Mouse (Mus musculus): ENCODE measurements around the gene Akap17b. TPM values are rescaled to one million over a fixed set of nuclear protein-coding genes. Genes with fewer than 3 reads are reported as not detected.
A peak's percentile ranks its signal among the peaks of the same experiment; 100 is the strongest.

The Akap17b gene
- polyA plus RNA-seq (2012; ENCODE audit: insufficient read depth, insufficient read length, missing spikeins), result 1.1 and 2.1 TPM in 2 replicates

GRCm38 (mm10) chrX:36644657-36645551, at the start of gene Akap17b:
Gene Akap17b (minus strand): TSS chrX:36645395.
- H3K4me3 ChIP-seq (ENCODE audit: insufficient read depth, low read length), result peak within 1 kb of the TSS; percentile 72
- peaks cover 6% of the 10 kb centered on the region for H3K4me1 ChIP-seq (ENCODE audit: control insufficient read depth, insufficient read depth, low read length)
- no peak within 1 kb of the TSS for H3K27ac ChIP-seq (ENCODE audit: insufficient read depth, low read depth, low read length)
- TF ChIP-seq CTCF (IDR thresholded peaks at IDR 0.05; ENCODE audit: low read depth, low read length), result peak; percentile 56
- TF ChIP-seq POLR2A (IDR thresholded peaks at IDR 0.05; ENCODE audit: borderline replicate concordance, low read depth, low read length), result no peak

- no peak for TF ChIP-seq POLR2A (IDR thresholded peaks at IDR 0.05; ENCODE audit: borderline replicate concordance, low read depth, low read length)
- no peak for TF ChIP-seq CTCF (IDR thresholded peaks at IDR 0.05; ENCODE audit: low read depth, low read length)
- Histone ChIP-seq H3K4me3 (ENCODE audit: insufficient read depth, low read length) (no peak overlapping the region), H3K27ac (ENCODE audit: insufficient read depth, low read depth, low read length) (no peak overlapping the region), H3K4me1 (ENCODE audit: control insufficient read depth, insufficient read depth, low read length) (no peaks in the 10 kb centered on the region)
These were observed 46.2 kb upstream of the Akap17b start for GRCm38 (mm10) chrX:36691365-36691764.

- H3K4me1 ChIP-seq (ENCODE audit: control insufficient read depth, insufficient read depth, low read length), result no peaks in the 10 kb centered on the region
- no peak for TF ChIP-seq CTCF (IDR thresholded peaks at IDR 0.05; ENCODE audit: low read depth, low read length)
- H3K27ac ChIP-seq (ENCODE audit: insufficient read depth, low read depth, low read length), result no peak overlapping the region
- H3K4me3 ChIP-seq (ENCODE audit: insufficient read depth, low read length), result no peak overlapping the region
These were observed 44.5 kb upstream of the Akap17b start for GRCm38 (mm10) chrX:36689655-36690054.

- no peaks in the 10 kb centered on the region for H3K4me1 ChIP-seq (ENCODE audit: control insufficient read depth, insufficient read depth, low read length)
- H3K4me3 ChIP-seq (ENCODE audit: insufficient read depth, low read length), result no peak overlapping the region
- no peak overlapping the region for H3K27ac ChIP-seq (ENCODE audit: insufficient read depth, low read depth, low read length)
- TF ChIP-seq CTCF (IDR thresholded peaks at IDR 0.05; ENCODE audit: low read depth, low read length), result no peak
- no peak for TF ChIP-seq POLR2A (IDR thresholded peaks at IDR 0.05; ENCODE audit: borderline replicate concordance, low read depth, low read length)
These were observed 31.6 kb upstream of the Akap17b start for GRCm38 (mm10) chrX:36676836-36677235.

- Histone ChIP-seq H3K4me1 (ENCODE audit: control insufficient read depth, insufficient read depth, low read length) (no peaks in the 10 kb centered on the region), H3K27ac (ENCODE audit: insufficient read depth, low read depth, low read length) (no peak overlapping the region), H3K4me3 (ENCODE audit: insufficient read depth, low read length) (no peak overlapping the region)
- no peak for TF ChIP-seq POLR2A (IDR thresholded peaks at IDR 0.05; ENCODE audit: borderline replicate concordance, low read depth, low read length)
- no peak for TF ChIP-seq CTCF (IDR thresholded peaks at IDR 0.05; ENCODE audit: low read depth, low read length)
These were observed 27.5 kb upstream of the Akap17b start for GRCm38 (mm10) chrX:36672708-36673107.

- TF ChIP-seq POLR2A (IDR thresholded peaks at IDR 0.05; ENCODE audit: borderline replicate concordance, low read depth, low read length) (no peak), CTCF (IDR thresholded peaks at IDR 0.05; ENCODE audit: low read depth, low read length) (no peak)
- peak overlapping the region; percentile 30; the same call in 1 of the 2 replicates for H3K27ac ChIP-seq (ENCODE audit: insufficient read depth, low read depth, low read length)
- peaks cover 6% of the 10 kb centered on the region for H3K4me1 ChIP-seq (ENCODE audit: control insufficient read depth, insufficient read depth, low read length)
- no peak overlapping the region for H3K4me3 ChIP-seq (ENCODE audit: insufficient read depth, low read length)
These were observed 5.1 kb downstream of the Akap17b start for GRCm38 (mm10) chrX:36640046-36640445.

GRCm38 (mm10) chrX:36630771-36631170, 14.4 kb downstream of the Akap17b start:
- TF ChIP-seq POLR2A (IDR thresholded peaks at IDR 0.05; ENCODE audit: borderline replicate concordance, low read depth, low read length), result no peak
- TF ChIP-seq CTCF (IDR thresholded peaks at IDR 0.05; ENCODE audit: low read depth, low read length), result no peak
- Histone ChIP-seq H3K4me1 (ENCODE audit: control insufficient read depth, insufficient read depth, low read length) (no peaks in the 10 kb centered on the region), H3K4me3 (ENCODE audit: insufficient read depth, low read length) (no peak overlapping the region), H3K27ac (ENCODE audit: insufficient read depth, low read depth, low read length) (no peak overlapping the region)

GRCm38 (mm10) chrX:36628102-36628501, 17.1 kb downstream of the Akap17b start:
- no peak for TF ChIP-seq CTCF (IDR thresholded peaks at IDR 0.05; ENCODE audit: low read depth, low read length)
- TF ChIP-seq POLR2A (IDR thresholded peaks at IDR 0.05; ENCODE audit: borderline replicate concordance, low read depth, low read length), result no peak
- H3K27ac ChIP-seq (ENCODE audit: insufficient read depth, low read depth, low read length), result no peak overlapping the region
- H3K4me3 ChIP-seq (ENCODE audit: insufficient read depth, low read length), result no peak overlapping the region
- H3K4me1 ChIP-seq (ENCODE audit: control insufficient read depth, insufficient read depth, low read length), result no peaks in the 10 kb centered on the region

GRCm38 (mm10) chrX:36609117-36609516, 36.1 kb downstream of the Akap17b start:
- no peaks in the 10 kb centered on the region for H3K4me1 ChIP-seq (ENCODE audit: control insufficient read depth, insufficient read depth, low read length)
- no peak overlapping the region for H3K4me3 ChIP-seq (ENCODE audit: insufficient read depth, low read length)
- TF ChIP-seq POLR2A (IDR thresholded peaks at IDR 0.05; ENCODE audit: borderline replicate concordance, low read depth, low read length), result no peak
- no peak overlapping the region for H3K27ac ChIP-seq (ENCODE audit: insufficient read depth, low read depth, low read length)

GRCm38 (mm10) chrX:36604040-36604439, 41.2 kb downstream of the Akap17b start:
- TF ChIP-seq CTCF (IDR thresholded peaks at IDR 0.05; ENCODE audit: low read depth, low read length), result no peak
- no peak for TF ChIP-seq POLR2A (IDR thresholded peaks at IDR 0.05; ENCODE audit: borderline replicate concordance, low read depth, low read length)
- Histone ChIP-seq H3K4me3 (ENCODE audit: insufficient read depth, low read length) (no peak overlapping the region), H3K27ac (ENCODE audit: insufficient read depth, low read depth, low read length) (no peak overlapping the region), H3K4me1 (ENCODE audit: control insufficient read depth, insufficient read depth, low read length) (peaks cover 2% of the 10 kb centered on the region; the same call in 1 of the 2 replicates)

All from bone marrow macrophage, adult 2 months (primary cell).